Mouse (Mus musculus): Measurements from ENCODE around the gene Olfr229.

- TF ChIP-seq ZNF384 (IDR thresholded peaks at IDR 0.05; ENCODE audit: low read depth, low read length), result no peak
- no peak for TF ChIP-seq CHD2 (IDR thresholded peaks at IDR 0.05; ENCODE audit: low read depth, low read length)
- TF ChIP-seq HCFC1 (IDR thresholded peaks at IDR 0.05; ENCODE audit: borderline replicate concordance, insufficient read depth, low read length), result no peak
- TF ChIP-seq ZC3H11A (IDR thresholded peaks at IDR 0.05; ENCODE audit: borderline replicate concordance, low read depth, low read length), result no peak
- TF ChIP-seq MAFK (IDR thresholded peaks at IDR 0.05; ENCODE audit: insufficient read depth, low read depth, low read length), result no peak
Measured at GRCm38 (mm10) chr9:39866122-39866521, 41.0 kb upstream of the Olfr229 start, which contains the start of gene Olfr972.
